Mouse (Mus musculus) small intestine, adult 2 months (tissue): ENCODE measurements around the gene Pagr1b.
A peak's percentile ranks its signal among the peaks of the same experiment; 100 is the strongest.

ENCODE experiments used
- CTCF ChIP-seq: fragments of 200-500 bp; IDR thresholded peaks from 2 replicates; pipeline ENCODE4 v1.5.1; 2012; ENCODE audit warnings: low read depth, mild to moderate bottlenecking, control low read depth, inconsistent platforms, low read length, moderate library complexity, mixed read lengths; ENCODE audit not compliant: insufficient replicate concordance, insufficient read length; ENCODE audit errors: extremely low read depth
- POLR2A ChIP-seq: fragments of 200-500 bp; IDR thresholded peaks from 2 replicates; pipeline ENCODE4 v1.6.1; 2012; ENCODE audit warnings: low read depth, mild to moderate bottlenecking, control low read depth, inconsistent platforms, low read length, moderate library complexity

GRCm38 (mm10) chr7:127055026-127055585 is 38.8 kb upstream of the Pagr1b start:
- TF ChIP-seq POLR2A (no peak), CTCF (0 out of 2 replicates have a peak, but pooled peaks have one; percentile 8)
